Mouse (Mus musculus): ENCODE measurements at regions not wholly inside any gene's neighbourhood (a gene's known extent, or its start where the extent isn't known, plus 50 kb on each side); places are given as distances from the start of the nearest gene placed in this dataset.

- H3K4me1 ChIP-seq (ENCODE audit: control insufficient read depth, insufficient read depth, low read length): no peaks in the 10 kb centered on the region
- no peak overlapping the region for H3K27ac ChIP-seq (ENCODE audit: low read length)
- no peak overlapping the region for H3K4me2 ChIP-seq (replicated peaks; ENCODE audit: low read depth, low read length)
- no peaks in the 10 kb centered on the region for H3K9me3 ChIP-seq (ENCODE audit: control insufficient read depth, low read depth, low read length)
- H3K9ac ChIP-seq (replicated peaks; ENCODE audit: low read depth, low read length): no peak overlapping the region
- ATAC-seq (ENCODE audit: insufficient number of reproducible peaks, insufficient read depth, low FRiP score, low read depth): no peak
- H3K27me3 ChIP-seq (ENCODE audit: control insufficient read depth, insufficient read depth, low read length): no peaks in the 10 kb centered on the region
- H3K36me3 ChIP-seq (ENCODE audit: control insufficient read depth, insufficient read depth, low read length): no peaks in the 10 kb centered on the region
- WGBS: 42% methylated on average over 5 of the region's 5 CpGs
- H3K4me3 ChIP-seq (ENCODE audit: low read depth, low read length): no peak overlapping the region
Measured at GRCm38 (mm10) chr10:126673437-126673836, 227.7 kb downstream of the Atp23 start.

DNA sequence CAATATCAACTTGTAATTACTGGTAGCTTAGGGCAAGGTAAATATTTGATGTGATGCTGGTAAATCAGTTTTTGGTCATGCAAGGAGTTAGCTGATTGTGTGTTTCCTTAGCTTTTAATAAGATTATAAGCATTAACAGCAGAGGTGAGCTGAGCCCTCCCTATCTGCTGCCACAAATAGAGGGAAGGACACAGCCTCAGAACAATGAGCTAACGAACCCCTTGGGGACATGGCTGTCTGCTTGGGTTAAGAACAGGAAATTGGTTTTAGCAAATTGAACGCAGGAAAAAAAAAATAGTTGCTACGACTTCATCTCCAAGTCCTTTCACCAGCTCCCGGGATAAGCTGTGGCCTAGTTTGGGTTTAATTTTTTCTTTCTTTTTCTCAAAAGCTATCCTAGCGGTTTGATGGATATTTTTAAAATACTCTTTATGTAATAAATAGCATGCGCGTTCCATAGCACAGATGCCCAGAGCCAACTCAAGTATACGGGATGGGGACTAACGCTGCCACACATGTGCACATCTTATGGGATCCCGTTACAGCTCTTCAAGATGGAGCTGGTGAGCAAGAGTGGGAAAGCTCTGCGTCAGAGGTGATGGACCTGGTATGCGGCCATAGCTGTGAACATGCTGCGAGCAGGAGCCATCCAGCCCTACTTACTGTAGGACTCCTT lies 236.6 kb downstream of the Atp23 start:
- no peaks in the 10 kb centered on the region for H3K9me3 ChIP-seq (ENCODE audit: control insufficient read depth, low read depth, low read length)

DNA sequence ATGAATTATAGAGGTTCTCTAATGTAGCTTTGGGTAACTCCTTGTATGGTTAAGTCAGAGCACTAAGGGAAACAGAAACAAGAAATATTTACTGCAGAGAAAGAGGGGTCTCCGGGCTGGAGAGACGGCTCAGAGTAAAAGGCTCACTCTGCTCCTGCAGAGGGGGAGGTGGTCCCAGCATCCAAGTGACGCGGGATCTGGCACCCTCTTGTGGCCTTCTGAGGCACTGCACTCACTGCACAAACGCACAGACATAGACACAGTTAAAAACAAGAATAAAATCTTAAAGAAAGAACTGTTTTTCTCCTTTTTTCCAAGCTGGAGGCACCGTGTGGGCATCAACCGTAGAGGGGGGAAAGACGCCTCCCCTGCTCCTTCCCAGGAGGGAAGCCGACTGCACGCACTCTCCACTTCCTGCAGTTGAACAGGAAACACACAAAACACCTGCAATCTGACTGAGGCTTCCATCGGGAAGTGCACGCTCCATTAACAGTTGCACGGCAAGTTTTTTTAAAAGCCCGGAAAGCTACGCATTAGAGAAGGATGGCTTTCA lies 237.6 kb downstream of the Atp23 start:
- 81% methylated on average over 15 of the region's 15 CpGs for WGBS
- no peak overlapping the region for H3K4me2 ChIP-seq (replicated peaks; ENCODE audit: low read depth, low read length)
- H3K4me1 ChIP-seq (ENCODE audit: control insufficient read depth, insufficient read depth, low read length): no peaks in the 10 kb centered on the region
- H3K9ac ChIP-seq (replicated peaks; ENCODE audit: low read depth, low read length): no peak overlapping the region
- no peak for ATAC-seq (ENCODE audit: insufficient number of reproducible peaks, insufficient read depth, low FRiP score, low read depth)
- no peak overlapping the region for H3K4me3 ChIP-seq (ENCODE audit: low read depth, low read length)
- H3K27me3 ChIP-seq (ENCODE audit: control insufficient read depth, insufficient read depth, low read length): no peaks in the 10 kb centered on the region
- no peaks in the 10 kb centered on the region for H3K9me3 ChIP-seq (ENCODE audit: control insufficient read depth, low read depth, low read length)
- no peak overlapping the region for H3K27ac ChIP-seq (ENCODE audit: low read length)
- no peaks in the 10 kb centered on the region for H3K36me3 ChIP-seq (ENCODE audit: control insufficient read depth, insufficient read depth, low read length)

More for the DNA sequence above, 236.6 kb downstream of the Atp23 start:
- 89% methylated on average over 13 of the region's 13 CpGs for WGBS
- H3K4me1 ChIP-seq (ENCODE audit: control insufficient read depth, insufficient read depth, low read length): no peaks in the 10 kb centered on the region
- H3K36me3 ChIP-seq (ENCODE audit: control insufficient read depth, insufficient read depth, low read length): no peaks in the 10 kb centered on the region
- no peak overlapping the region for H3K4me2 ChIP-seq (replicated peaks; ENCODE audit: low read depth, low read length)
- ATAC-seq (ENCODE audit: insufficient number of reproducible peaks, insufficient read depth, low FRiP score, low read depth): no peak
- no peaks in the 10 kb centered on the region for H3K27me3 ChIP-seq (ENCODE audit: control insufficient read depth, insufficient read depth, low read length)
- H3K4me3 ChIP-seq (ENCODE audit: low read depth, low read length): no peak overlapping the region
- H3K9ac ChIP-seq (replicated peaks; ENCODE audit: low read depth, low read length): no peak overlapping the region
- no peak overlapping the region for H3K27ac ChIP-seq (ENCODE audit: low read length)

DNA sequence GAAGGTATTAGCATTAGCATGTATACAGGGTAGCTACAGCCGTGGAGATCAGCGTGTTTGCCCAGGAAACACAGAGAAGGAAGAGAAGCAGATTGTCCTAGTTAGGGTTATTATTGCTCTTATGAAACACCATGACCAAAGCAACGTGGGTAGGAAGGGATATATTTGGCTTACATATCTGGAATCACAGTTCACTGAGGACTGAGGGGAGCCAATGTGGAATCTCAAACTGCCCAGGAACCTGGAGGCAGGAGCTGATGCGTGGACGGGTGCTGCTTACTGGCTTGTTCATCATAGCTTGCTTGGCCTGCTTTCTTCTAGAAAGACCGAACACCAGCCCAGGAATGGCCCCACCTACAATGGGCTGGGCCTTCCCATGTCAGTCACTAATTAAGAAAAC lies 238.4 kb downstream of the Atp23 start:
- 95% methylated on average over 6 of the region's 6 CpGs for WGBS
- ATAC-seq (ENCODE audit: insufficient number of reproducible peaks, insufficient read depth, low FRiP score, low read depth): no peak
- H3K27me3 ChIP-seq (ENCODE audit: control insufficient read depth, insufficient read depth, low read length): no peaks in the 10 kb centered on the region
- H3K9me3 ChIP-seq (ENCODE audit: control insufficient read depth, low read depth, low read length): no peaks in the 10 kb centered on the region
- H3K9ac ChIP-seq (replicated peaks; ENCODE audit: low read depth, low read length): no peak overlapping the region
- no peak overlapping the region for H3K4me3 ChIP-seq (ENCODE audit: low read depth, low read length)
- no peak overlapping the region for H3K27ac ChIP-seq (ENCODE audit: low read length)
- no peak overlapping the region for H3K4me2 ChIP-seq (replicated peaks; ENCODE audit: low read depth, low read length)
- no peaks in the 10 kb centered on the region for H3K4me1 ChIP-seq (ENCODE audit: control insufficient read depth, insufficient read depth, low read length)
- H3K36me3 ChIP-seq (ENCODE audit: control insufficient read depth, insufficient read depth, low read length): no peaks in the 10 kb centered on the region

GRCm38 (mm10) chr10:126661095-126661615 lies 240.0 kb downstream of the Atp23 start:
- Histone ChIP-seq H3K9ac (replicated peaks; ENCODE audit: low read depth, low read length) (no peak overlapping the region), H3K27me3 (ENCODE audit: control insufficient read depth, insufficient read depth, low read length) (no peaks in the 10 kb centered on the region), H3K4me3 (ENCODE audit: low read depth, low read length) (no peak overlapping the region), H3K4me1 (ENCODE audit: control insufficient read depth, insufficient read depth, low read length) (no peaks in the 10 kb centered on the region), H3K9me3 (ENCODE audit: control insufficient read depth, low read depth, low read length) (no peaks in the 10 kb centered on the region), H3K4me2 (replicated peaks; ENCODE audit: low read depth, low read length) (no peak overlapping the region), H3K27ac (ENCODE audit: low read length) (no peak overlapping the region), H3K36me3 (ENCODE audit: control insufficient read depth, insufficient read depth, low read length) (no peaks in the 10 kb centered on the region)
- ATAC-seq (ENCODE audit: insufficient number of reproducible peaks, insufficient read depth, low FRiP score, low read depth): peak; percentile 33; the same call in 1 of the 2 replicates
- 62% methylated on average over 5 of the region's 5 CpGs for WGBS

- Histone ChIP-seq H3K9ac (replicated peaks; ENCODE audit: low read depth, low read length) (no peak overlapping the region), H3K36me3 (ENCODE audit: control insufficient read depth, insufficient read depth, low read length) (no peaks in the 10 kb centered on the region), H3K27ac (ENCODE audit: low read length) (no peak overlapping the region), H3K9me3 (ENCODE audit: control insufficient read depth, low read depth, low read length) (no peaks in the 10 kb centered on the region), H3K27me3 (ENCODE audit: control insufficient read depth, insufficient read depth, low read length) (no peaks in the 10 kb centered on the region), H3K4me2 (replicated peaks; ENCODE audit: low read depth, low read length) (no peak overlapping the region), H3K4me1 (ENCODE audit: control insufficient read depth, insufficient read depth, low read length) (no peaks in the 10 kb centered on the region), H3K4me3 (ENCODE audit: low read depth, low read length) (no peak overlapping the region)
- ATAC-seq (ENCODE audit: insufficient number of reproducible peaks, insufficient read depth, low FRiP score, low read depth): no peak
- WGBS: 72% methylated on average over 9 of the region's 9 CpGs
Measured at GRCm38 (mm10) chr10:126660024-126660423, 241.1 kb downstream of the Atp23 start.

DNA sequence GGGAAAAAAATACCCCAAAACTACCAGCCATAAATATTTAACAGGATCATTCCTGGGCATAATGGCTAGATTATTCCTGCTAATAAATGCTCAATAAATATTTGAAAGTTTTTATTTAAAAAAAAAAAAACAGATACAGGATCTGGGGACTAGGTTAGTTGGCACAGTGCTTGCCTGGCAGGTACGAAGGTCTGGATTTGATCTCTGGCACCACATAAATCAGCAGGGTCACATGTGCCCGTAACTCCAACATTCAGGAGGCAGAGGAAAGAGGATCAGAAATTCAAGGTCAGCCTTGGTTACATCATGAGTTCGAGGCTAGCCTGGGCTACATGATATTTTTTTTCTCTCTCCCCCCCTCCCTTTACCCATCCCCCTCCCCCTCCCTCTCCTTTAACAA lies 248.5 kb downstream of the Atp23 start:
- Histone ChIP-seq H3K36me3 (ENCODE audit: control insufficient read depth, insufficient read depth, low read length) (no peaks in the 10 kb centered on the region), H3K4me3 (ENCODE audit: low read depth, low read length) (no peak overlapping the region), H3K4me2 (replicated peaks; ENCODE audit: low read depth, low read length) (no peak overlapping the region), H3K4me1 (ENCODE audit: control insufficient read depth, insufficient read depth, low read length) (no peaks in the 10 kb centered on the region), H3K27ac (ENCODE audit: low read length) (no peak overlapping the region), H3K9ac (replicated peaks; ENCODE audit: low read depth, low read length) (no peak overlapping the region), H3K9me3 (ENCODE audit: control insufficient read depth, low read depth, low read length) (no peaks in the 10 kb centered on the region), H3K27me3 (ENCODE audit: control insufficient read depth, insufficient read depth, low read length) (no peaks in the 10 kb centered on the region)
- 85% methylated on average over 3 of the region's 3 CpGs for WGBS
- ATAC-seq (ENCODE audit: insufficient number of reproducible peaks, insufficient read depth, low FRiP score, low read depth): no peak

- Histone ChIP-seq H3K36me3 (ENCODE audit: control insufficient read depth, insufficient read depth, low read length) (no peaks in the 10 kb centered on the region), H3K4me2 (replicated peaks; ENCODE audit: low read depth, low read length) (no peak overlapping the region), H3K9me3 (ENCODE audit: control insufficient read depth, low read depth, low read length) (no peaks in the 10 kb centered on the region), H3K9ac (replicated peaks; ENCODE audit: low read depth, low read length) (no peak overlapping the region), H3K4me1 (ENCODE audit: control insufficient read depth, insufficient read depth, low read length) (no peaks in the 10 kb centered on the region), H3K27me3 (ENCODE audit: control insufficient read depth, insufficient read depth, low read length) (no peaks in the 10 kb centered on the region), H3K4me3 (ENCODE audit: low read depth, low read length) (no peak overlapping the region), H3K27ac (ENCODE audit: low read length) (no peak overlapping the region)
- 52% methylated on average over 4 of the region's 4 CpGs for WGBS
- no peak for ATAC-seq (ENCODE audit: insufficient number of reproducible peaks, insufficient read depth, low FRiP score, low read depth)
Measured at GRCm38 (mm10) chr10:126646587-126646986, 254.6 kb downstream of the Atp23 start.

Measured in stomach, embryonic 14.5 days (tissue).